Mouse (Mus musculus) kidney, adult 2 months (tissue): ENCODE data around the gene Triap1.

Source experiments
- CTCF ChIP-seq: fragments of 200-500 bp; conservative IDR thresholded peaks from 2 replicates; pipeline ENCODE4 v1.5.1; 2011; ENCODE audit warnings: low read depth, mild to moderate bottlenecking, control low read depth, low read length, moderate library complexity, mixed read lengths; ENCODE audit not compliant: insufficient read depth, insufficient read length
- POLR2A ChIP-seq: fragments of 200-500 bp; IDR thresholded peaks from one replicate; pipeline ENCODE4 v1.6.1; 2011; ENCODE audit warnings: low read depth, low read length, control low read depth

GRCm38 (mm10) chr5:115316968-115317644 lies 23.9 kb upstream of the Triap1 start:
- TF ChIP-seq CTCF (no peak), POLR2A (no peak)
